Mouse (Mus musculus) liver, adult 2 months (tissue): ENCODE data around the gene Csf3r.

ENCODE experiments used
- CTCF ChIP-seq: fragments of 200-500 bp; IDR thresholded peaks from 2 replicates; pipeline ENCODE4 v1.5.1; 2011; ENCODE audit warnings: low read depth, low read length, control low read depth
- POLR2A ChIP-seq: fragments of 200-500 bp; IDR thresholded peaks from 2 replicates; pipeline ENCODE4 v1.6.1; 2011; ENCODE audit warnings: low read length, control low read depth; ENCODE audit not compliant: insufficient read depth; ENCODE audit errors: extremely low read depth

DNA sequence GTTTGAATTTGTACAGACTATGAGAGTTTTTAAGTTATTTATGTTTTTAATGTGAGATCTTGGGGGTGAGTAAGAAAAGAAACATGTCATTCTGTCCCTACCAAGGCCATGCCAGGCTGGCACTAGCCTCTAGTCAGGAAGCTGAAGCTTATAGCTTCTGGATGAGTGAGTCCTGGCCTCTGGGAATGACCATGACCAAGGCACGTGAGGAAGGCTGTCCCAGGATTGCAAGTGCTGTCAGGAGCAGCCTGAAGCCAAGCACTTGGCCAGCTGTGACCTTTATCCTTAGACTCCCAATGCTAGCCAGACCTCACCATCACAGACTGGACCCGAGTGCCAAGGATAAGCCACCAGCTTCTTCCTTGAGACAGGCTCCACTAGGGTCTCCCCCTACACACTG lies 31.4 kb upstream of the Csf3r start:
- no peak for TF ChIP-seq CTCF
- no peak for TF ChIP-seq POLR2A
